Mouse (Mus musculus) CH12.LX (cell line): ENCODE results near the gene Neil1. TPM values are rescaled to one million over a fixed set of nuclear protein-coding genes. Genes with fewer than 3 reads are reported as not detected.

ENCODE experiments used
- DNase-seq: peaks from one replicate; pipeline ENCODE4 v3.0.0-alpha.2; 2013; ENCODE audit errors: extremely low read depth
- H3K27ac ChIP-seq: 2 replicates; pipeline ENCODE4 v1.5.1; 2012; ENCODE audit warnings: low read depth, mild to moderate bottlenecking, control low read depth, moderate library complexity; ENCODE audit not compliant: insufficient read depth
- H3K27me3 ChIP-seq: replicated peaks from 2 replicates; pipeline ENCODE3; 2012; ENCODE audit warnings: inconsistent platforms
- H3K36me3 ChIP-seq, 2 experiments: replicated peaks in 1 of 2; 2 replicates each; pipeline versions ENCODE3 to v1.6.1; 2012; ENCODE audit warnings: inconsistent platforms in 1 of 2, low read length in 1 of 2, mild to moderate bottlenecking in 1 of 2, mixed read lengths in 1 of 2, moderate library complexity in 1 of 2; ENCODE audit not compliant: control insufficient read depth in 1 of 2, insufficient read depth in 1 of 2
- H3K4me1 ChIP-seq, 2 experiments: 2 replicates each; pipeline ENCODE4 v1.6.1; 2012; ENCODE audit warnings: inconsistent platforms in 1 of 2, moderate library complexity in 1 of 2; ENCODE audit not compliant: insufficient read depth in 2 of 2, control insufficient read depth in 1 of 2
- H3K4me2 ChIP-seq: 2 replicates; pipeline ENCODE4 v1.6.1; 2012; ENCODE audit warnings: low read depth, mild to moderate bottlenecking, control low read depth; ENCODE audit not compliant: poor library complexity, insufficient read depth, severe bottlenecking
- H3K4me3 ChIP-seq, 3 experiments: fragments of 150-350 bp in 1 of 3; sonication (generic) in 1 of 3; replicated peaks in 1 of 3; 2 replicates each; pipeline versions ENCODE3 to v1.5.1; 2011 to 2012; ENCODE audit warnings: low read depth in 2 of 3, low read length in 2 of 3, mild to moderate bottlenecking in 2 of 3, moderate library complexity in 2 of 3, control low read depth in 1 of 3, improper control_type of control experiment in 1 of 3, inconsistent platforms in 1 of 3, mixed read lengths in 1 of 3; ENCODE audit not compliant: poor library complexity in 1 of 3
- H3K79me2 ChIP-seq: replicated peaks from 2 replicates; pipeline ENCODE4 v1.6.1; 2012; ENCODE audit warnings: mild to moderate bottlenecking, moderate library complexity; ENCODE audit not compliant: control insufficient read depth, poor library complexity, insufficient read depth, severe bottlenecking; ENCODE audit errors: extremely low read depth
- H3K9ac ChIP-seq: 2 replicates; pipeline ENCODE4 v1.6.1; 2012; ENCODE audit warnings: low read depth, mild to moderate bottlenecking, control low read depth, moderate library complexity; ENCODE audit not compliant: insufficient read depth
- H3K9me3 ChIP-seq: replicated peaks from 2 replicates; pipeline ENCODE3; 2012; ENCODE audit warnings: low read length, inconsistent platforms, mixed read lengths
- BHLHE40 ChIP-seq: IDR thresholded peaks from 2 replicates; pipeline ENCODE4 v1.6.1; 2011; ENCODE audit warnings: mild to moderate bottlenecking, low read depth, low read length, improper control_type of control experiment
- CHD1 ChIP-seq: IDR thresholded peaks from 2 replicates; pipeline ENCODE4 v1.6.1; 2012; ENCODE audit warnings: low read depth, low read length, improper control_type of control experiment, inconsistent platforms
- CHD2 ChIP-seq: IDR thresholded peaks from 2 replicates; pipeline ENCODE4 v1.6.1; 2011; ENCODE audit warnings: low read length, improper control_type of control experiment
- CTCF ChIP-seq, 2 experiments: IDR thresholded peaks in 1 of 2; conservative IDR thresholded peaks in 1 of 2; 2 replicates each; pipeline ENCODE4 v1.5.1; 2011 to 2012; ENCODE audit warnings: low read depth in 2 of 2, low read length in 2 of 2, improper control_type of control experiment in 1 of 2, inconsistent platforms in 1 of 2, mild to moderate bottlenecking in 1 of 2, moderate library complexity in 1 of 2
- E2F4 ChIP-seq: IDR thresholded peaks from 2 replicates; pipeline ENCODE4 v1.6.1; 2011; ENCODE audit warnings: low read depth, low read length, improper control_type of control experiment; ENCODE audit not compliant: insufficient replicate concordance
- EP300 ChIP-seq: IDR thresholded peaks from 2 replicates; pipeline ENCODE4 v1.6.1; 2011; ENCODE audit warnings: low read length, improper control_type of control experiment
- HCFC1 ChIP-seq: IDR thresholded peaks from 2 replicates; pipeline ENCODE4 v1.6.1; 2012; ENCODE audit warnings: low read depth, mild to moderate bottlenecking, inconsistent platforms, low read length, improper control_type of control experiment
- IRF4 ChIP-seq: IDR thresholded peaks from 2 replicates; pipeline ENCODE4 v1.6.1; 2014; ENCODE audit warnings: low read depth, mild to moderate bottlenecking, inconsistent platforms, low read length, improper control_type of control experiment
- MAX ChIP-seq: IDR thresholded peaks from 2 replicates; pipeline ENCODE4 v1.6.1; 2011; ENCODE audit warnings: low read length, improper control_type of control experiment
- MAZ ChIP-seq: IDR thresholded peaks from 2 replicates; pipeline ENCODE4 v1.6.1; 2012; ENCODE audit warnings: low read depth, mild to moderate bottlenecking, inconsistent platforms, low read length, improper control_type of control experiment, moderate library complexity
- NELFE ChIP-seq: IDR thresholded peaks from 2 replicates; pipeline ENCODE4 v1.6.1; 2011; ENCODE audit warnings: low read depth, low read length, improper control_type of control experiment
- PAX5 ChIP-seq: IDR thresholded peaks from 2 replicates; pipeline ENCODE4 v1.6.1; 2012; ENCODE audit warnings: low read length, inconsistent platforms, mixed read lengths
- POLR2A ChIP-seq: IDR thresholded peaks from 2 replicates; pipeline ENCODE4 v1.6.1; 2011; ENCODE audit warnings: low read depth, mild to moderate bottlenecking, improper control_type of control experiment, low read length
- RCOR1 ChIP-seq: conservative IDR thresholded peaks from 2 replicates; pipeline ENCODE4 v1.6.1; 2012; ENCODE audit warnings: low read depth, mild to moderate bottlenecking, inconsistent platforms, low read length, improper control_type of control experiment
- TBP ChIP-seq: conservative IDR thresholded peaks from 2 replicates; pipeline ENCODE4 v1.6.1; 2011; ENCODE audit warnings: low read depth, low read length, improper control_type of control experiment
- TCF12 ChIP-seq: IDR thresholded peaks from 2 replicates; pipeline ENCODE4 v1.6.1; 2014; ENCODE audit warnings: low read depth, mild to moderate bottlenecking, inconsistent platforms, low read length, improper control_type of control experiment
- USF1 ChIP-seq: IDR thresholded peaks from 2 replicates; pipeline ENCODE4 v1.6.1; 2014; ENCODE audit warnings: low read depth, mild to moderate bottlenecking, inconsistent platforms, low read length, improper control_type of control experiment
- USF2 ChIP-seq: conservative IDR thresholded peaks from 2 replicates; pipeline ENCODE4 v1.6.1; 2011; ENCODE audit warnings: low read depth, low read length, improper control_type of control experiment
- ZC3H11A ChIP-seq: IDR thresholded peaks from 2 replicates; pipeline ENCODE4 v1.6.1; 2012; ENCODE audit warnings: low read depth, mild to moderate bottlenecking, inconsistent platforms, low read length, improper control_type of control experiment
- ZKSCAN1 ChIP-seq: IDR thresholded peaks from 2 replicates; pipeline ENCODE4 v1.6.1; 2012; ENCODE audit warnings: low read depth, inconsistent platforms, low read length, improper control_type of control experiment, borderline replicate concordance
- ZNF384 ChIP-seq: IDR thresholded peaks from 2 replicates; pipeline ENCODE4 v1.6.1; 2012; ENCODE audit warnings: low read depth, low read length, improper control_type of control experiment, inconsistent platforms
- dilution Hi-C: fragments of 300-500 bp; cut with MboI; formaldehyde crosslinking; loops from 2 replicates; pipeline ENCODE4 v1.14.3; 2020; ENCODE audit warnings: low sequenced_read_pairs; ENCODE audit not compliant: extremely low pct_unique_long_range_greater_than_20kb, extremely low pct_ligation_motif_present
- in situ Hi-C: fragments of 300-500 bp; cut with MboI; formaldehyde crosslinking; loops from 3 replicates; pipeline ENCODE4 v1.14.3; 2019; ENCODE audit warnings: low sequenced_read_pairs, low pct_ligation_motif_present, low pct_unique_long_range_greater_than_20kb, mixed read lengths
- polyA plus RNA-seq: library from polyadenylated mRNA; unstranded; fragments of >175 nt; gene quantifications from 2 replicates; pipeline ENCODE4 v1.2.1, GENCODE M21; 2012; ENCODE audit warnings: low read depth; ENCODE audit not compliant: insufficient read length
- total RNA-seq, 2 experiments: library from RNA; depleted of rRNA; stranded (reverse); fragments of 300-350 nt in 1 of 2; fragments of >200 nt in 1 of 2; gene quantifications; 2 replicates each; pipeline ENCODE4 v1.2.3; 2012 to 2014

Neil1 gene
- total and polyA plus RNA-seq, 3 experiments, result 0.13 to 0.21 TPM; not detected in 1

DNA sequence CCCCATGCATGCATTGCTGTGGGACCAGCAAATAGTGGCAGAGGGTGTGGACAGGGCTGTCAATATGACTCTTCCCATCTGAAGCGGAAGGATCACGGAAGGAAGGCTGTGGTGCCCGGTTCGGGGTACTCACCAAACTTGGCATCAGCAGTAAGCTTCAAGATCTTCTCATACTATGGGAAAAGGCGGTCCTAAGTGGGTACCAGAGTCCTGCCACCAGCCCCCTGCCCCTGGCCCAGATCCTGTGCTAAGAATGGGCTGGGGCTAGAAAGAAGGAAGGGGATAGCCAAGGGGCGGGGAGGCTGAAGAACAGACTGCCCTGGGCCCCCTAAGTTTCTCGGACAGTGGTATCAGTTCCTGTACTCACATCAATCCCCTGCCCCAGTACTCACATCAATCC lies 8.3 kb upstream of the Neil1 start:
- Histone ChIP-seq H3K9me3 (no peaks in the 10 kb centered on the region), H3K36me3 (peaks cover 22 to 30% of the 10 kb centered on the region in 2 experiments), H3K4me2 (no peak overlapping the region), H3K79me2 (no peaks in the 10 kb centered on the region), H3K9ac (no peak overlapping the region), H3K27ac (no peak overlapping the region), H3K4me3 (no peak overlapping the region), H3K27me3 (no peaks in the 10 kb centered on the region), H3K4me1 (peaks cover 6 to 14% of the 10 kb centered on the region in 2 experiments; a peak in 3 of 4 replicates)
- no peak for TF ChIP-seq ZC3H11A
- TF ChIP-seq E2F4, result no peak
- no peak for TF ChIP-seq PAX5
- TF ChIP-seq CHD1, result no peak
- TF ChIP-seq TCF12, result no peak
- TF ChIP-seq TBP, result no peak
- TF ChIP-seq ZKSCAN1, result no peak
- TF ChIP-seq MAZ, result no peak
- dilution Hi-C loops (no loop called here), in situ Hi-C loops (no loop called here)
- no peak for DNase-seq

DNA sequence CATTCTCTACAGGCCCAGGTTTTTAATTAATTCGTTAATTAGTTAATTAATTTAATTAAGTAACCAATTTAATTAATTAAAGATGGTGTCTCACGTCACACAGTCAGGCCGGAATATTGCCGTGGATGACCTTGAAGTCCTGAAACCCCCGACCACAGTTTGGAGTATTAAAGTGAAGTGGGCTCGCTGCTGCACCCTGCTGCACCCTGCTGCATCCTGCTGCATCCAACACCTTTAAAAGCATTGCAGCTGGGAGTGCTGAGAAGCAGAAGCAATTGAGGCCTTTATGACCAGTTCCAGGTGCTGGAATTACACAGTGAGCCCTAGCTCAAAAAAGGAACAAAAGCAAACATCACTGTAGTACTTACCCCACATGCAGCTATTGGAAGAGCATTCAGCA lies 4.2 kb upstream of the Neil1 start:
- in situ Hi-C loops, result no loop called here
- no peak for DNase-seq
- H3K79me2 ChIP-seq, result no peaks in the 10 kb centered on the region
- H3K4me2 ChIP-seq, result no peak overlapping the region
- dilution Hi-C loops, result no loop called here
- no peak overlapping the region for H3K27ac ChIP-seq
- H3K9ac ChIP-seq, result no peak overlapping the region
- H3K9me3 ChIP-seq, result no peaks in the 10 kb centered on the region
- no peak for TF ChIP-seq USF1
- peak in 1 of 2 experiments; percentile 21; a peak in 1 of 4 replicates for TF ChIP-seq CTCF (conservative IDR thresholded peaks at IDR 0.05 in 1 of 2, IDR thresholded peaks at IDR 0.05 in 1 of 2; ENCODE audit: low read depth in 2 of 2, low read length in 2 of 2)
- H3K36me3 ChIP-seq, result peaks cover 22 to 30% of the 10 kb centered on the region in 2 experiments
- H3K4me3 ChIP-seq, result no peak overlapping the region
- peaks cover 6 to 20% of the 10 kb centered on the region in 2 experiments; a peak in 3 of 4 replicates for H3K4me1 ChIP-seq
- H3K27me3 ChIP-seq, result no peaks in the 10 kb centered on the region

DNA sequence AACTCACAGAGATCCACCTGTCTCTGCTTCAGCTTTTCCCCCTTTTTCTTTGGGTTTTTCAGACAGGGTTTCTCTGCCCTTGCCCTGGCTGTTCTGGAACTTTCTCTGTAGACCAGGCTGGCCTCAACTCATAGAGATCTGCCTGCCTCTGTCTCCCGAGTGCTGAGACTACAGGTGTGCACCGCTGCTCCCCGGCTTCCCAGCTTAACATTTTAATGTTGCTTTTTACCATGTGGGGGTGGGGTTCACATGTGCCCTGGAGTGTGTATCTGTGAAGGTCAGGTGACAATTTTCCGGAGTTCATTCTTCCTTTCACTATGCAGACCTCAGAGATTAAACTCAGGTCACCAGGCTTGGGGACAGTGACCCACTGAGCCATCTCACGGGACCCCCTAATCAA lies 2.1 kb upstream of the Neil1 start:
- Histone ChIP-seq H3K4me2 (no peak overlapping the region), H3K36me3 (peaks cover 12 to 13% of the 10 kb centered on the region in 2 experiments), H3K27me3 (no peaks in the 10 kb centered on the region), H3K9me3 (no peaks in the 10 kb centered on the region), H3K9ac (no peak overlapping the region), H3K79me2 (no peaks in the 10 kb centered on the region), H3K4me1 (peaks cover 0 to 11% of the 10 kb centered on the region in 2 experiments; a peak in 2 of 4 replicates), H3K27ac (no peak overlapping the region), H3K4me3 (no peak overlapping the region)
- dilution Hi-C loops, result no loop called here
- in situ Hi-C loops, result no loop called here
- DNase-seq, result no peak
- no peak for TF ChIP-seq CHD1
- no peak for TF ChIP-seq MAX
- no peak for TF ChIP-seq ZNF384
- TF ChIP-seq CHD2, result no peak
- no peak for TF ChIP-seq RCOR1
- no peak for TF ChIP-seq NELFE
- TF ChIP-seq TBP, result no peak
- TF ChIP-seq IRF4, result no peak
- no peak for TF ChIP-seq USF2
- TF ChIP-seq POLR2A, result no peak
- no peak for TF ChIP-seq HCFC1
- no peak for TF ChIP-seq ZKSCAN1
- no peak for TF ChIP-seq TCF12
- TF ChIP-seq BHLHE40, result no peak
- TF ChIP-seq EP300, result no peak
- TF ChIP-seq, all 38 proteins: peak for 0
